Mouse (Mus musculus): ENCODE measurements around the gene Ss18l2.
A peak's percentile ranks its signal among the peaks of the same experiment; 100 is the strongest.

Gene Ss18l2

GRCm38 (mm10) chr9:121760271-121761090 lies 50.4 kb downstream of the Ss18l2 start:
- DNase-seq: peak; percentile 45

DNA sequence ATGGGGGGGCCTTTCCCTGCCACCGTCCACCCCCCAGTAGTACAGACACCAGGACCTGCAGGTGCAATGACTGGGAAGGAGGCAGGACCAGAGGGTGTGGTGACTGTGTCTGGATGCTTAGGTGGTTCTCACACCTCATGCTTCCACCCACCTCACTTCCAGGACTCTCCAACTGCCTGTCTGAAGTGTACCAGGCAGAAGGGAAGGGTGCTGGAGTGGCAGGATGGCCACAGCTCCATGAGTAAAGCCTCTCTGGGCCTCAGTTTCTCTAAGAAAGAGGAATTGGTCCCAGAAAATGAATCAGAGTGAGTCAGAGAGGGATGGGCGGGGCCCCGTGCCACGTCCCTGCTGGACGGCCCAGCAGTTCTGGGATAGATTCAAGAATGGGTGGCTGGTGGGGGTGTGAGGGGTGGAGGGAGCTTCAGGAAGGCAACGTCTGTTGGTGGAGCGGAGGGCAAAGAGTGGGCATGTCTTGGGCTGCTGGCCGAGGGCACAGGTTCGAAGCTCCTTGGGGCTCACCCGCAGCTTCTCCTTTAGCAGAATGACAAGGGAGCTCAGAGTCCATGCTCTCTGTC lies 51.0 kb downstream of the Ss18l2 start:
- no peak for DNase-seq

DNA sequence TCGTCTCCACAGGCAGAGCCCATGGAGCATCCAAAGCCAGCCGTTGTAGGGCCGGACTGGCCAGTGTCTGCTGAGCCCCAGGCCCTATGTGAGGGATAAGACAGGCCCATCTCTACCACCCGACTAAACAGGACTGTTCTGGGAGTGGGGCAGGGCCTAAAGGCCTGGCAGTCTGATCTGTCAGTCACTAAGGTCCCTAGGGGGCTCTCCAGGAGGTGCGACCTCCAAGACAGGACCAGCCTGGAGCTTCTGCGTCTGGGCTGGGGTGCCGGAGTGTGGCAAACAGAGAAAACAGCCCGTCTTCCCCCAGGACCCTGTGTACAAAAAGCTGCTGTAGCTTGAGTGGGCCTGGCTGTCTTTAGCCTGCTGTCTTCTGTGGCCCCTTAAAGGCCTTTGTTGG lies 51.7 kb downstream of the Ss18l2 start:
- DNase-seq: no peak

DNA sequence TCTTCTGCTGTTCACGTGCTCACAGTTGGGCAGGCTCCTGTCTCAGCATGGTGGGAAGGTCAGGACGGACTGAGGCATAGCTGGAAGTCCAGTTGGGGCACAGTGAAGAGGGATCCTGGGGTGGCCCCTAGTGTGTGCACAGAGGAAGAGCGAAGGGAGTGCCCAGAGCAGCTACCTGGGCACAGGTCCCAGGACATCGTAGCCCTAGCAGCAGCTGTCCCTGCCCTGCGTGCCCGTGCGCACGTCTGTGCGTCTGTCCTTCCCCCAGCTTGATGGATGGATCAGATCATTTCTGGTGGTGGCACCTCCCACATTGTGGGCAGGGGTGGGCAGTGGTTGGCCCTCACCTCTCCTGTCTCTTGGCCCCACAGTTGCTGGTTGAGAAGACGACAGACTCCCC lies 52.1 kb downstream of the Ss18l2 start:
- no peak for DNase-seq

DNA sequence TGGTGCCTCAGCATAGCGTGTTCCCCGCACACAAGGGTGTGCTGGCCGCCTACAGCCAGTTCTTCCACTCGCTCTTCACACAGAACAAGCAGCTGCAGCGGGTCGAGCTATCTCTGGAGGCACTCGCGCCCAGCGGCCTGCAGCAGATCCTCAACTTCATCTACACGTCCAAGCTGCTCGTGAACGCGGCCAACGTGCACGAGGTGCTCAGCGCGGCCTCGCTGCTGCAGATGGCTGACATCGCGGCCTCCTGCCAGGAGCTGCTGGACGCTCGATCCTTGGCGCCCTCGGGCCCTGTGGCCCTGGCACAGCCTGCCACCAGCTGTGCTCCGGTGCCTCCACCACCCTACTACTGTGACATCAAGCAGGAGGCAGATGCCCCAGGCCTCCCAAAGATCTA lies 52.6 kb downstream of the Ss18l2 start:
- DNase-seq: no peak
